ENCODE assay signal across 21 mouse cellular contexts in the genomic region with DNA sequence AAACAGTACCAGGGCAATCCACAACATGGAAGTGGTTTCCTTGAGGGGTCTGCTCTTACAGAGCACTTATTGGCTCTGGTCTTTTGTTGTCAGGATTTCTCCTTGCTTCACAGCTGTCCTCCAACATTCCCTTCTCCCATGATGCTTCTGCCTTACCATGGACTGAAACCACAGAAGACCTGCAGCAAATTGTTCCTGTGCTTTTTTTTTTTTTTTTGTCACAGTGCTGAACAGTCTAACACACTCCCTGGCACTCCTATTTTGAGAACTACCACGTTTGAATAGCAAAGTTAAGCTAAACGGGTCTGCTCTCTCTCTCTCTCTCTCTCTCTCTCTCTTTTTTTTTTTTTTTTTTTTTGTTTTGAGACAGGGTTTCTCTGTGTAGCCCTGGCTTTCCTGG. TPM values are rescaled to one million over a fixed set of nuclear protein-coding genes. Genes with fewer than 3 reads are reported as not detected.
DNase-seq lines count a peak whose midpoint lies in the region; TF ChIP-seq lines count a peak whose summit lies in the region.
"Had no signal": no experiment of that assay in that cellular context is flagged by ENCODE, and none has a peak within 500 bp of the region (broad histone marks: within the 10 kb centered on the region; RNA-seq: fewer than 3 reads in every experiment).

No protein-coding gene starts in this region.

- TF ChIP-seq RAD21 in CH12.LX (IDR thresholded peaks at IDR 0.05; ENCODE audit: low read depth, low read length) (no peak), MEL (IDR thresholded peaks at IDR 0.05; ENCODE audit: low read depth, low read length) (no peak)

- no peaks in the 10 kb centered on the region for H3K27me3 ChIP-seq in CH12.LX (replicated peaks)
- H3K27me3 ChIP-seq in MEL (ENCODE audit: control insufficient read depth in 1 of 2, insufficient read depth in 2 of 2, low read length in 2 of 2): 0 out of 4 replicates have a peak, but pooled peaks cover 0 to 2% of the 10 kb centered on the region in 2 experiments
- H3K27me3 ChIP-seq: Patski had no signal

- TF ChIP-seq POLR2A in CH12.LX (IDR thresholded peaks at IDR 0.05; ENCODE audit: low read depth, low read length) (no peak), MEL (IDR thresholded peaks at IDR 0.05; ENCODE audit: control insufficient read depth in 1 of 2, insufficient read depth in 1 of 2, low read depth in 1 of 2, low read length in 2 of 2, poor library complexity in 1 of 2) (no peak)

- H3K36me3 ChIP-seq in CH12.LX (replicated peaks in 1 of 2; ENCODE audit: control insufficient read depth in 1 of 2, insufficient read depth in 1 of 2, low read length in 1 of 2): no peaks in the 10 kb centered on the region
- H3K36me3 ChIP-seq in ES-E14 (ENCODE audit: control insufficient read depth, insufficient read depth, low read length, poor library complexity, severe bottlenecking): no peaks in the 10 kb centered on the region
- H3K36me3 ChIP-seq in MEL (ENCODE audit: control insufficient read depth in 1 of 2, insufficient read depth in 2 of 2, low read length in 2 of 2): no peaks in the 10 kb centered on the region
- H3K36me3 ChIP-seq: G1E had no signal

- no peak overlapping the region for H3K9ac ChIP-seq in CH12.LX (ENCODE audit: insufficient read depth, low read depth)
- no peak overlapping the region for H3K9ac ChIP-seq in ES-E14 (ENCODE audit: insufficient read depth, low read depth, low read length, poor library complexity, severe bottlenecking)
- no peak overlapping the region for H3K9ac ChIP-seq in MEL (ENCODE audit: control insufficient read depth, low read depth, low read length, poor library complexity, severe bottlenecking)

- TF ChIP-seq EP300 in CH12.LX (IDR thresholded peaks at IDR 0.05; ENCODE audit: low read length) (no peak), MEL (IDR thresholded peaks at IDR 0.05; ENCODE audit: low read depth in 1 of 2, low read length in 2 of 2) (no peak)

- H3K79me2 ChIP-seq in CH12.LX (replicated peaks; ENCODE audit: control insufficient read depth, extremely low read depth, insufficient read depth, poor library complexity, severe bottlenecking) (no peaks in the 10 kb centered on the region), MEL (ENCODE audit: control insufficient read depth, insufficient read depth, low read length, poor library complexity) (no peaks in the 10 kb centered on the region)

- H3K4me3 ChIP-seq in CH12.LX (replicated peaks in 1 of 3; ENCODE audit: low read depth in 2 of 3, low read length in 2 of 3, poor library complexity in 1 of 3): no peak overlapping the region
- H3K4me3 ChIP-seq in ES-E14 (ENCODE audit: insufficient read depth in 1 of 2, low read depth in 1 of 2, low read length in 2 of 2, poor library complexity in 1 of 2, severe bottlenecking in 1 of 2): no peak overlapping the region
- no peak overlapping the region for H3K4me3 ChIP-seq in MEL (ENCODE audit: control insufficient read depth in 1 of 2, insufficient read depth in 1 of 2, low read depth in 2 of 2, low read length in 2 of 2)

- H3K4me1 ChIP-seq in CH12.LX (ENCODE audit: control insufficient read depth in 1 of 2, insufficient read depth in 2 of 2) (peaks cover 11 to 41% of the 10 kb centered on the region in 2 experiments; a peak in 3 of 4 replicates), ES-E14 (ENCODE audit: control insufficient read depth in 2 of 2, insufficient read depth in 2 of 2, low read length in 2 of 2, poor library complexity in 1 of 2) (0 out of 4 replicates have a peak, but pooled peaks cover 0 to 4% of the 10 kb centered on the region in 2 experiments), MEL (ENCODE audit: control insufficient read depth in 1 of 2, insufficient read depth in 2 of 2, low read length in 2 of 2) (no peaks in the 10 kb centered on the region)

- H3K27ac ChIP-seq in CH12.LX (ENCODE audit: insufficient read depth, low read depth) (no peak overlapping the region), ES-E14 (ENCODE audit: insufficient read depth, low read depth, low read length, poor library complexity, severe bottlenecking) (no peak overlapping the region), MEL (ENCODE audit: control insufficient read depth, low read depth, low read length) (no peak overlapping the region)

- H3K9me3 ChIP-seq in CH12.LX (replicated peaks; ENCODE audit: low read length) (no peaks in the 10 kb centered on the region), ES-E14 (ENCODE audit: control insufficient read depth, insufficient read depth, low read depth, low read length) (no peaks in the 10 kb centered on the region), MEL (replicated peaks; ENCODE audit: insufficient read depth, low read length) (no peaks in the 10 kb centered on the region)
- H3K9me3 ChIP-seq: G1E had no signal

- in situ Hi-C loops in CH12.LX (cut with MboI; ENCODE audit: low pct_ligation_motif_present, low pct_unique_long_range_greater_than_20kb, low sequenced_read_pairs) (loop anchor here (5.0 kb wide), 1 partner anchor 155 kb away; no protein-coding TSS in a partner anchor), ES-E14 (cut with MboI; ENCODE audit: low sequenced_read_pairs in 2 of 2, unreplicated experiment in 2 of 2) (no loop called here)

- no peak overlapping the region for H3K4me2 ChIP-seq in CH12.LX (ENCODE audit: insufficient read depth, low read depth, poor library complexity, severe bottlenecking)

- dilution Hi-C loops in CH12.LX (cut with MboI; ENCODE audit: extremely low pct_ligation_motif_present, extremely low pct_unique_long_range_greater_than_20kb, low sequenced_read_pairs): no loop called here

- DNase-seq in CH12.LX (ENCODE audit: extremely low read depth) (no peak), ES-E14 (ENCODE audit: low read depth, low spot score) (no peak), MEL (ENCODE audit: low read depth, low spot score) (no peak)
- DNase-seq in left cerebral cortex, adult 18-20 months (ENCODE audit: low spot score in 2 of 2): no peak
- no peak for DNase-seq in urinary bladder, adult 2 months (ENCODE audit: low spot score)
- DNase-seq in urinary bladder, postnatal 36 days (ENCODE audit: low spot score in 2 of 2): no peak
- DNase-seq: adrenal gland, adult 2 months; adrenal gland, adult 8-10 months; adrenal gland, postnatal 10 days; adrenal gland, postnatal 14 days; adrenal gland, postnatal 25 days; adrenal gland, postnatal 36 days; B cell, adult 2 months; cerebellum, adult 11 months; cerebellum, adult 11-12 months; cerebellum, adult 18-20 months; cerebellum, adult 2 months; cerebellum, adult 8-10 months; cerebellum, adult 9-10 months had no signal

- TF ChIP-seq CTCF in CH12.LX (conservative IDR thresholded peaks at IDR 0.05 in 1 of 2, IDR thresholded peaks at IDR 0.05 in 1 of 2; ENCODE audit: low read depth in 2 of 2, low read length in 2 of 2) (no peak), MEL (IDR thresholded peaks at IDR 0.05 in 2 of 3, conservative IDR thresholded peaks at IDR 0.05 in 1 of 3; ENCODE audit: control insufficient read depth in 1 of 3, insufficient read depth in 1 of 3, low read depth in 2 of 3, low read length in 3 of 3, poor library complexity in 1 of 3, severe bottlenecking in 1 of 3) (no peak)

TF ChIP-seq in CH12.LX, 34 proteins besides CTCF, POLR2A, EP300 and RAD21:
- no peak for TF ChIP-seq USF1 (IDR thresholded peaks at IDR 0.05; ENCODE audit: low read depth, low read length)
- TF ChIP-seq RCOR1 (conservative IDR thresholded peaks at IDR 0.05; ENCODE audit: low read depth, low read length): no peak
- TF ChIP-seq CHD2 (IDR thresholded peaks at IDR 0.05; ENCODE audit: low read length): no peak
- TF ChIP-seq ZNF384 (IDR thresholded peaks at IDR 0.05; ENCODE audit: low read depth, low read length): peak; percentile 39

TF ChIP-seq in ES-E14, 5 proteins besides CTCF, POLR2A, EP300 and RAD21:
- TF ChIP-seq CHD2 (IDR thresholded peaks at IDR 0.05; ENCODE audit: low read depth, low read length) (no peak), ZNF384 (IDR thresholded peaks at IDR 0.05; ENCODE audit: low read depth, low read length) (peak; percentile 77)

TF ChIP-seq in MEL, 35 proteins besides CTCF, POLR2A, EP300 and RAD21:
- TF ChIP-seq CHD1 (IDR thresholded peaks at IDR 0.05; ENCODE audit: low read depth, low read length): no peak
- TF ChIP-seq MYB (IDR thresholded peaks at IDR 0.05; ENCODE audit: low read depth, low read length): no peak
- no peak for TF ChIP-seq MAX (IDR thresholded peaks at IDR 0.05; ENCODE audit: low read length)
- TF ChIP-seq USF1 (IDR thresholded peaks at IDR 0.05; ENCODE audit: low read depth, low read length): no peak
- no peak for TF ChIP-seq RCOR1 (IDR thresholded peaks at IDR 0.05; ENCODE audit: low read depth, low read length)
- TF ChIP-seq ELF1 (IDR thresholded peaks at IDR 0.05; ENCODE audit: low read depth, low read length): no peak
- no peak for TF ChIP-seq TBP (IDR thresholded peaks at IDR 0.05; ENCODE audit: low read depth, low read length)
- TF ChIP-seq ZNF384 (IDR thresholded peaks at IDR 0.05; ENCODE audit: low read depth, low read length): peak; percentile 70

RNA-seq across cellular contexts. Expression of a gene that starts 10.6 kb away (rescaled TPM):
- total RNA-seq in CH12.LX (2012; rRNA removed) (26.6 and 31.2 TPM in 2 replicates), CH12.LX (2014; rRNA removed) (10.4 and 14.3 TPM in 2 replicates), ES-E14 (2012; rRNA removed) (39.6 and 43.8 TPM in 2 replicates), MEL (2012; rRNA removed) (18.6 and 29.2 TPM in 2 replicates)
- polyA plus RNA-seq in CH12.LX (2012; ENCODE audit: insufficient read length, low read depth) (38.7 and 50.6 TPM in 2 replicates), MEL (2012; ENCODE audit: insufficient read depth in 1 of 2, insufficient read length in 2 of 2, low read depth in 1 of 2, low replicate concordance in 2 of 2, missing spikeins in 1 of 2) (10 to 100 TPM; 54.4 to 56.3 TPM)
- 10 to 100 TPM; 51.0 to 54.2 TPM for total RNA-seq in left cerebral cortex, adult 18-20 months (2021)
- 60.6 and 63.7 TPM in 2 replicates for polyA plus RNA-seq in urinary bladder, adult 2 months (2012; rRNA removed)

RNA-seq across cellular contexts. Expression of a gene that starts 59.4 kb away (rescaled TPM):
- not detected in 2 replicates for total RNA-seq in CH12.LX (2012; rRNA removed)
- total RNA-seq in CH12.LX (2014; rRNA removed): not detected in 2 replicates
- polyA plus RNA-seq in CH12.LX (2012; ENCODE audit: insufficient read length, low read depth): not detected in 2 replicates
- total RNA-seq in ES-E14 (2012; rRNA removed): 0.45 and 0.48 TPM in 2 replicates
- not detected in 2 replicates for total RNA-seq in MEL (2012; rRNA removed)
- polyA plus RNA-seq in MEL (2012; ENCODE audit: insufficient read depth in 1 of 2, insufficient read length in 2 of 2, low read depth in 1 of 2, low replicate concordance in 2 of 2, missing spikeins in 1 of 2): not detected
- 10 to 100 TPM; 39.5 to 41.4 TPM for total RNA-seq in left cerebral cortex, adult 18-20 months (2021)
- 23.1 and 24.7 TPM in 2 replicates for polyA plus RNA-seq in urinary bladder, adult 2 months (2012; rRNA removed)
- polyA plus RNA-seq: G1E had no signal

Comparison
In these comparisons a context has a peak if more than half of its experiments do, and no peak if none do; other contexts are left out.
1. RNA of a gene that starts 59.4 kb away (total RNA-seq): 39.5 to 41.4 TPM in left cerebral cortex, adult 18-20 months; 0.45 to 0.48 TPM in ES-E14, not detected in CH12.LX and not detected in MEL; every median in the first group is over 10 times any median in the second.